Mouse (Mus musculus): Measurements from ENCODE around the gene Cd244a.

DNA sequence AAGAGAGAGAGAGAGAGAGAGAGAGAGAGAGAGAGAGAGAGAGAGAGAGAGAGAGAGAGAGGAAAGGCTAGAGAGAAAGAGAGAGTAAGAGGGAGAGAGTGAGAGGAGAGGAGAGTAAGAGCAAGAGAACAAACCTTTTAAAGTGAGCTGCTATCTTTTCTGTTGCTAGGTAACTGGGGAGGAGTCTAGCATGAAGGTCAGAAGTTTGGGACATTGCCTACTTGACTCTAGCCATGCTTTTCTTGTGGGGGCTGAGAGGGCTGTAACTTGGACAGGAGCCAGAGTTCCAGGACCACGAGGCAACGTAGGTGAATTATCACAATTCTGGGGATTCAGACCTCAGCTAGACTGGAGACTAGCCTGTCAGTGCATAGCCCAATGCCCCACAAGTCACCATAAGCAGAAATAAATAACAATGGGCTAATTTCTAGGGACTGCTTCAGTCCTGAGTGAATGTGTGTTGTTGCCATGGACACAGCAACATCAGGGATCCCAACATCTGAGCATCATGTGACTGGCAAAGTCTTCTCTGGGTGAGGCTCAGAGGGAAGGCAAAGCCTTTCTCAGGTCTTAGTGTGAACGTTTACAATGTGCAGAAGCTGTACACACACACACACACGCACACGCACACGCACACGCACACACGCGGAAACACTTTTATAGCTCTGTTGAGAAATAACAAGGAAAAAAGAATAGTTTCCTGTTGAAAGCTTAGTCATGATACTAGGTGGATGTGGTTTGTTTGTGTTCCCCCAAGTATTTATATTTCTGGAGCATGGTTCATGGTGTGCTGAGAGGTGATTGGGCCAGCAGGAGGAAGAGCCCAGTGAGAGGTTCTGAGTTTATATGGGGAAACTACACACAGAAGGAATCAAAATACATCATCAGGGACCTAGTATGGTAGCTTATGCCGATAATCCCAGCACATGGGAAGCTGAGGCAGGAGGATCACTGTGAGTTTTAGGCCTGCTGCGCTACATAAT, 5.3 kb upstream of the Cd244a start:
- no peak for TF ChIP-seq CTCF (IDR thresholded peaks at IDR 0.05; ENCODE audit: borderline replicate concordance, control insufficient read depth, extremely low read depth, insufficient read depth, low read length, poor library complexity)
- no peak for TF ChIP-seq POLR2A (IDR thresholded peaks at IDR 0.05; ENCODE audit: control insufficient read depth, extremely low read depth, insufficient read depth, low read length, poor library complexity)
